Mouse (Mus musculus) testis, adult 2 months (tissue): ENCODE measurements around the gene Ydjc.

Experiments used
- CTCF ChIP-seq: fragments of 200-500 bp; IDR thresholded peaks from 2 replicates; pipeline ENCODE4 v1.5.1; 2012; ENCODE audit warnings: low read depth, mild to moderate bottlenecking, inconsistent platforms, low read length, moderate library complexity; ENCODE audit not compliant: control insufficient read depth, insufficient read depth, insufficient replicate concordance
- POLR2A ChIP-seq: fragments of 200-500 bp; IDR thresholded peaks from 2 replicates; pipeline ENCODE4 v1.6.1; 2012; ENCODE audit warnings: low read depth, mild to moderate bottlenecking, inconsistent platforms, low read length, moderate library complexity; ENCODE audit not compliant: control insufficient read depth

DNA sequence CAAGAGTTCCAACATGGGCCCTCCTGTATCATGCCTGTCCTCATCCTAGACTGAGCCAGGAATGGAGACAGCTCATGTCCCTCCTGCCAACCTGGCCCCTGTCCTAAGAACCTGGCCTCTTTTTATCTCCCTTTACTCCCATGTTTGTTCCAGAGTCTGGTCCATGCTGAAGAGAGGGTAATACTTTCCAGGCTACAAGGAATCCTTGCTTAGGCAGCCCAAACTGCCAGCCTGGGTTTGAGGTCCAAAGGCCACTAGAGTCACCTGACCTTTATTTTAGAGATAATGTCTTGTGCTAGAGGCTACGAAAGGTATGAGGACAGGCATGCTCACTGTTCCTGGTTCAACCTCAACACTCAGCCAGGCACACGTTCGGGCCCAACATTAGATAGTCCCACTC lies 47.5 kb upstream of the Ydjc start:
- no peak for TF ChIP-seq POLR2A
- TF ChIP-seq CTCF = no peak
